Comparison of ENCODE assay signal across 14 mouse cellular contexts in genomic region chr9:64347377-64347776, GRCm38 (mm10). TPM values are rescaled to one million over a fixed set of nuclear protein-coding genes. Genes with fewer than 3 reads are reported as not detected.
DNase-seq lines count a peak whose midpoint lies in the region; ATAC-seq and TF ChIP-seq lines count a peak whose summit lies in the region.
"Had no signal": no experiment of that assay in that cellular context is flagged by ENCODE, and none has a peak within 500 bp of the region (broad histone marks: within the 10 kb centered on the region; RNA-seq: fewer than 3 reads in every experiment).

No protein-coding gene starts in this region.

- peak; percentile 74 for TF ChIP-seq CTCF in intestine, postnatal 0 days (IDR thresholded peaks at IDR 0.05; ENCODE audit: low read depth)
- TF ChIP-seq CTCF in MEL (IDR thresholded peaks at IDR 0.05 in 2 of 3, conservative IDR thresholded peaks at IDR 0.05 in 1 of 3; ENCODE audit: control insufficient read depth in 1 of 3, insufficient read depth in 1 of 3, low read depth in 2 of 3, low read length in 3 of 3, poor library complexity in 1 of 3, severe bottlenecking in 1 of 3), result peak in 2 of 3 experiments; percentile 68 to 73; a peak in 4 of 6 replicates

- DNase-seq in A20 (ENCODE audit: low read depth, low spot score), result peak; percentile 23
- peak; percentile 33 for DNase-seq in MEL (ENCODE audit: low read depth, low spot score)
- DNase-seq in embryo, embryonic 9.5 days (ENCODE audit: extremely low spot score), result peak; percentile 24
- DNase-seq in heart, postnatal 36 days, result no peak
- no peak for DNase-seq in cerebellum, postnatal 4 days (ENCODE audit: low spot score in 2 of 2)
- DNase-seq: cerebellum, adult 18-20 months; kidney, postnatal 36 days had no signal

- H3K27me3 ChIP-seq in intestine, postnatal 0 days (replicated peaks; ENCODE audit: control insufficient read depth, insufficient read depth, low read length), result no peaks in the 10 kb centered on the region
- H3K27me3 ChIP-seq in intestine, embryonic 15.5 days (replicated peaks), result no peaks in the 10 kb centered on the region
- H3K27me3 ChIP-seq in MEL (ENCODE audit: control insufficient read depth in 1 of 2, insufficient read depth in 2 of 2, low read length in 2 of 2), result no peaks in the 10 kb centered on the region
- H3K27me3 ChIP-seq in kidney, embryonic 14.5 days (ENCODE audit: control insufficient read depth, insufficient read depth, low read length), result no peaks in the 10 kb centered on the region
- H3K27me3 ChIP-seq: forebrain, embryonic 12.5 days; heart, embryonic 15.5 days; limb, embryonic 12.5 days had no signal

- TF ChIP-seq RAD21 in MEL (IDR thresholded peaks at IDR 0.05; ENCODE audit: low read depth, low read length), result peak; percentile 68

- TF ChIP-seq EP300 in MEL (IDR thresholded peaks at IDR 0.05; ENCODE audit: low read depth in 1 of 2, low read length in 2 of 2), result no peak

- H3K79me2 ChIP-seq in MEL (ENCODE audit: control insufficient read depth, insufficient read depth, low read length, poor library complexity), result no peaks in the 10 kb centered on the region

- no peak for ATAC-seq in intestine, postnatal 0 days
- ATAC-seq in intestine, embryonic 15.5 days, result no peak
- no peak for ATAC-seq in kidney, embryonic 14.5 days (ENCODE audit: low FRiP score, low TSS enrichment)

- intact Hi-C loops in heart, postnatal 36 days (cut with DNase I), result loop anchor here (2.0 to 10.0 kb wide), 3 partner anchors 291 to 387 kb away; partner anchors contain the start of gene Rab11a

- H3K27ac ChIP-seq in intestine, postnatal 0 days (ENCODE audit: low read depth, low read length), result no peak overlapping the region
- H3K27ac ChIP-seq in intestine, embryonic 15.5 days, result no peak overlapping the region
- no peak overlapping the region for H3K27ac ChIP-seq in MEL (ENCODE audit: control insufficient read depth, low read depth, low read length)
- no peak overlapping the region for H3K27ac ChIP-seq in kidney, embryonic 14.5 days (ENCODE audit: low read depth, low read length)
- H3K27ac ChIP-seq: forebrain, embryonic 12.5 days; heart, embryonic 15.5 days; limb, embryonic 12.5 days had no signal

- H3K9me3 ChIP-seq in intestine, postnatal 0 days (ENCODE audit: control insufficient read depth), result no peaks in the 10 kb centered on the region
- no peaks in the 10 kb centered on the region for H3K9me3 ChIP-seq in intestine, embryonic 15.5 days
- H3K9me3 ChIP-seq in MEL (replicated peaks; ENCODE audit: insufficient read depth, low read length), result no peaks in the 10 kb centered on the region
- H3K9me3 ChIP-seq in kidney, embryonic 14.5 days (ENCODE audit: control insufficient read depth, low read length), result no peaks in the 10 kb centered on the region
- H3K9me3 ChIP-seq: forebrain, embryonic 12.5 days; heart, embryonic 15.5 days; limb, embryonic 12.5 days; megakaryocyte, embryonic 14.5 days had no signal

- no peak overlapping the region for H3K4me3 ChIP-seq in intestine, postnatal 0 days (ENCODE audit: low read depth, low read length)
- no peak overlapping the region for H3K4me3 ChIP-seq in intestine, embryonic 15.5 days (replicated peaks)
- H3K4me3 ChIP-seq in MEL (ENCODE audit: control insufficient read depth in 1 of 2, insufficient read depth in 1 of 2, low read depth in 2 of 2, low read length in 2 of 2), result no peak overlapping the region
- no peak overlapping the region for H3K4me3 ChIP-seq in kidney, embryonic 14.5 days (ENCODE audit: low read length)
- H3K4me3 ChIP-seq: forebrain, embryonic 12.5 days; heart, embryonic 15.5 days; limb, embryonic 12.5 days; megakaryocyte, embryonic 14.5 days had no signal

- 0% methylated on average over 1 of the region's 1 CpGs for WGBS in intestine, postnatal 0 days
- WGBS in intestine, embryonic 15.5 days, result 0% methylated on average over 1 of the region's 1 CpGs
- 0% methylated on average over 1 of the region's 1 CpGs for WGBS in kidney, embryonic 14.5 days

- no peaks in the 10 kb centered on the region for H3K36me3 ChIP-seq in intestine, postnatal 0 days (ENCODE audit: control insufficient read depth, insufficient read depth)
- no peaks in the 10 kb centered on the region for H3K36me3 ChIP-seq in intestine, embryonic 15.5 days
- peaks cover 0 to 2% of the 10 kb centered on the region in 2 experiments; a peak in 1 of 4 replicates for H3K36me3 ChIP-seq in MEL (ENCODE audit: control insufficient read depth in 1 of 2, insufficient read depth in 2 of 2, low read length in 2 of 2)
- H3K36me3 ChIP-seq in kidney, embryonic 14.5 days (ENCODE audit: control insufficient read depth, insufficient read depth, low read length), result no peaks in the 10 kb centered on the region
- H3K36me3 ChIP-seq: forebrain, embryonic 12.5 days; heart, embryonic 15.5 days; limb, embryonic 12.5 days had no signal

- H3K4me2 ChIP-seq in intestine, postnatal 0 days (replicated peaks; ENCODE audit: low read depth), result no peak overlapping the region
- no peak overlapping the region for H3K4me2 ChIP-seq in intestine, embryonic 15.5 days (replicated peaks)
- H3K4me2 ChIP-seq in kidney, embryonic 14.5 days (replicated peaks; ENCODE audit: low read depth, low read length), result no peak overlapping the region
- H3K4me2 ChIP-seq: forebrain, embryonic 12.5 days; heart, embryonic 15.5 days; limb, embryonic 12.5 days had no signal

- TF ChIP-seq POLR2A in MEL (IDR thresholded peaks at IDR 0.05; ENCODE audit: control insufficient read depth in 1 of 2, insufficient read depth in 1 of 2, low read depth in 1 of 2, low read length in 2 of 2, poor library complexity in 1 of 2), result no peak

- no peak overlapping the region for H3K9ac ChIP-seq in intestine, postnatal 0 days (ENCODE audit: low read depth, low read length)
- no peak overlapping the region for H3K9ac ChIP-seq in intestine, embryonic 15.5 days
- H3K9ac ChIP-seq in MEL (ENCODE audit: control insufficient read depth, low read depth, low read length, poor library complexity, severe bottlenecking), result no peak overlapping the region
- no peak overlapping the region for H3K9ac ChIP-seq in kidney, embryonic 14.5 days (ENCODE audit: low read depth, low read length)
- H3K9ac ChIP-seq: forebrain, embryonic 12.5 days; heart, embryonic 15.5 days; limb, embryonic 12.5 days had no signal

- H3K4me1 ChIP-seq in intestine, postnatal 0 days (replicated peaks; ENCODE audit: control insufficient read depth, insufficient read depth, low read length), result no peaks in the 10 kb centered on the region
- H3K4me1 ChIP-seq in intestine, embryonic 15.5 days (replicated peaks), result no peaks in the 10 kb centered on the region
- H3K4me1 ChIP-seq in MEL (ENCODE audit: control insufficient read depth in 1 of 2, insufficient read depth in 2 of 2, low read length in 2 of 2), result peaks cover 0 to 4% of the 10 kb centered on the region in 2 experiments; a peak in 2 of 4 replicates
- H3K4me1 ChIP-seq in kidney, embryonic 14.5 days (ENCODE audit: control insufficient read depth, insufficient read depth, low read length), result no peaks in the 10 kb centered on the region
- H3K4me1 ChIP-seq: heart, embryonic 15.5 days; megakaryocyte, embryonic 14.5 days had no signal

TF ChIP-seq in MEL, 35 proteins besides CTCF, POLR2A, EP300 and RAD21:
- TF ChIP-seq SMC3 (IDR thresholded peaks at IDR 0.05; ENCODE audit: low read depth, low read length) (peak; percentile 65), ZKSCAN1 (IDR thresholded peaks at IDR 0.05; ENCODE audit: low read depth, low read length) (peak; percentile 53; the same call in 1 of the 2 replicates), ZC3H11A (IDR thresholded peaks at IDR 0.05; ENCODE audit: low read depth, low read length) (peak; percentile 39), NRF1 (IDR thresholded peaks at IDR 0.05; ENCODE audit: insufficient read depth, low read depth, low read length, poor library complexity, severe bottlenecking) (no peak), ZNF384 (IDR thresholded peaks at IDR 0.05; ENCODE audit: low read depth, low read length) (peak; percentile 99)

RNA-seq across cellular contexts. Expression of gene Dis3l, which starts 6.3 kb away (rescaled TPM):
- polyA plus RNA-seq in intestine, postnatal 0 days (2015; fragmentation: Nextera tagmentation; extraction: Ambion mirVana), result 8.1 and 9.2 TPM in 2 replicates
- polyA plus RNA-seq in intestine, embryonic 15.5 days (2015; fragmentation: Nextera tagmentation; extraction: Ambion mirVana), result 19.3 and 19.8 TPM in 2 replicates
- total RNA-seq in MEL (2012; rRNA removed), result 13.1 and 13.4 TPM in 2 replicates
- polyA plus RNA-seq in MEL (2012; ENCODE audit: insufficient read depth in 1 of 2, insufficient read length in 2 of 2, low read depth in 1 of 2, low replicate concordance in 2 of 2, missing spikeins in 1 of 2), result 10 to 100 TPM in 1 of 2 experiments, not detected in 1; 14.0 TPM
- 11.9 and 24.6 TPM in 2 replicates for polyA plus RNA-seq in kidney, embryonic 14.5 days (2014; fragmentation: Nextera tagmentation; extraction: Ambion mirVana)
- total RNA-seq in heart, postnatal 36 days (2021), result 10 to 100 TPM; 24.8 to 28.1 TPM

RNA-seq across cellular contexts. Expression of gene Megf11, which starts 38.0 kb away (rescaled TPM):
- polyA plus RNA-seq in intestine, postnatal 0 days (2015; fragmentation: Nextera tagmentation; extraction: Ambion mirVana), result 0.69 and 0.92 TPM in 2 replicates
- polyA plus RNA-seq in intestine, embryonic 15.5 days (2015; fragmentation: Nextera tagmentation; extraction: Ambion mirVana), result 0.89 and 1.3 TPM in 2 replicates
- total RNA-seq in MEL (2012; rRNA removed), result 0.03 and 0.08 TPM in 2 replicates
- under 1 TPM in 1 of 2 experiments, not detected in 1; 0.93 TPM for polyA plus RNA-seq in MEL (2012; ENCODE audit: insufficient read depth in 1 of 2, insufficient read length in 2 of 2, low read depth in 1 of 2, low replicate concordance in 2 of 2, missing spikeins in 1 of 2)
- 3.3 and 3.7 TPM in 2 replicates for polyA plus RNA-seq in kidney, embryonic 14.5 days (2014; fragmentation: Nextera tagmentation; extraction: Ambion mirVana)
- 1 to 10 TPM; 1.6 to 4.6 TPM for total RNA-seq in heart, postnatal 36 days (2021)

Comparison
In these comparisons a context has a peak if more than half of its experiments do, and no peak if none do; other contexts are left out.
1. DNase-seq: peak in A20 (single experiment), MEL (single experiment) and embryo, embryonic 9.5 days (single experiment); none in heart, postnatal 36 days (0 of 2) and cerebellum, postnatal 4 days (0 of 2).